Mouse (Mus musculus) heart, adult 2 months (tissue): ENCODE data around the gene Casp8.

Source experiments
- CTCF ChIP-seq: fragments of 200-600 bp; IDR thresholded peaks from 2 replicates; pipeline ENCODE4 v1.8.1; 2022; ENCODE audit warnings: antibody characterized with exemption, mild to moderate bottlenecking, moderate library complexity
- EP300 ChIP-seq: fragments of 200-500 bp; IDR thresholded peaks from 2 replicates; pipeline ENCODE4 v1.6.1; 2011; ENCODE audit warnings: low read depth, low read length, control low read depth; ENCODE audit not compliant: insufficient read depth
- POLR2A ChIP-seq: fragments of 200-500 bp; IDR thresholded peaks from 2 replicates; pipeline ENCODE4 v1.6.1; 2011; ENCODE audit warnings: mild to moderate bottlenecking, low read depth, low read length, control low read depth; ENCODE audit not compliant: insufficient read depth

DNA sequence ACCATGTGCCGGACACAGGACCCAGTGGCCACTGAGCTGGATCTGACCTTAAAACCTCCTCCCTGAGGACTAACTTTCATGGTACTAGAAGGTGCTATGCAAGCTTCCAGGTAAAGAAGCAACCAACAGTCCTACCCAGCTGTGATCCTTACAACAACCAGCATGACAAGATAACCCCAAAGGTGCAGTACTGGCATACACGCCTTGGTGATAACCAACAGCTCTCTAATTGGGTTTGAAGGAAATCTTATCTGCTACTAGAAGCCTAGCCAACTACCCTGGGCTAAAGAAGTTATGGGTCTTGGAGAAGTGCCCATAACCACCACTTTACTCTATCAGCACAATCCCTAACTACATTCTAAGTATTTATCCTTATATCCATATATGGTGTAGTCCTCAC, 8.9 kb upstream of the Casp8 start:
- TF ChIP-seq POLR2A (no peak), CTCF (no peak), EP300 (no peak)
